Mouse (Mus musculus): ENCODE data around the gene Ints14.

Ints14 gene

DNA sequence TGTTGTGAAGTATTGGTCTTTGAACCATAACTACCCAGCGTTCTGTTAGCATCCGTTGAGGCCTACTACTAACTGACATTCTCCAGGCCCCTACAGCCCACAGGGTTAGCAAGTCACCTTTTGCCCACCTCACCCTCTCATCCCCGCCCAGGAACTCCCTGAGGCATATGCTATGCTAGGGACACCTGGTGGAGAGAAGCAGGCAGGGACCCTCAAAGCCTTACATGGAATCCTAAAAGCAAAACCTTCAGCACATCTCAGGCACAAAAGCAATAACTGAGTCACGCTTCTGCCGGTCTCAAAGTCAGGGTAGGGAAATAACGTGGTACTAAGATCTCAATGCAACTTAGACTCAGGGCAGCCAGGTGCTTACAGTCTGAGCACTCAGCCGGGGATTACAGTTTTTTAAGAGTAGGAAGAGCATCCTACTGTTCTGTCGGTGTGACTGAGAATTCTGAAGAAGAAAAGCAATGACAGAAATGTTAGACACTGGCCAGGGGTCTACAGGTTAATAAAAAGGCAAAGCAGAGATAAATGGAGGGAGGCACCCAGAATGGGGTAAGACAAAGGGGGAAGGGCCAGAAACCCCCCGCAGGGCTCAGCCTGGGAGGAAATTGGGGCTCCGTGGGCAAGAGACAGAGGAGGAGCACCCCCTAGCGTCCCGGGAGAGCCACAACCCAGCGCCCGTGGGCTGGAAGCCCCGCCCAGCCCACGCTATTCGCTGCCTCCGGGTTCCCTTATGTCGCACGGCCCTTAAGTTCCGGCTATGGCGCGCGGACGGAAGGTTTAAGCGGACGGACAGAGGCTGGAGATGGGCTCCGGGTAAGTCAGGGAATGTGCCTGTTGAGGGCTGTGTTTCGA lies at the start of gene Ints14:
TSS of gene Ints14 (plus strand) at position 789 of the 861 bp plus-strand sequence.
- peak; percentile 97 for DNase-seq (ENCODE audit: low spot score)

- no peak for DNase-seq (ENCODE audit: low spot score)
These were observed 47.3 kb upstream of the Ints14 start for GRCm38 (mm10) chr9:64913406-64913805.

DNA sequence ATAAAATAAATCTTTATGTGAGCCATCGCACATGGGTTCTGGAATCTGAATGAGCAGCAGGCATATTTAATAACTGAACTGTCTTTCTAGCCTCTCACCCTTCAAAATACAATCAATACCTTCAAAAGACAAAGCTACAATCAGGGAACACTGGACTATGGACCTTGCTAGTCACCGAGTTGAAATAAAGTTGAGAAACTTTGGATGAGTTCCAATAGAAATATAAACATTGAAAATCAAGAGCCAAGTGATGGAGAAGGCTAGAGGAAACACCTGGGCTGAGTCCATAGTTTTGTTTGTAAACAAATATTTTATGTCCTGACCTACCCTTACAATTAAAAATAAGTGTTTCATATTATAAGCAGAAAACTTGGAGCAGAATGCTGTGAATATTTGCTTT lies 46.7 kb upstream of the Ints14 start:
- no peak for DNase-seq (ENCODE audit: low spot score)

- DNase-seq (ENCODE audit: low spot score): no peak
These were observed 46.1 kb upstream of the Ints14 start for GRCm38 (mm10) chr9:64914629-64915028.

DNA sequence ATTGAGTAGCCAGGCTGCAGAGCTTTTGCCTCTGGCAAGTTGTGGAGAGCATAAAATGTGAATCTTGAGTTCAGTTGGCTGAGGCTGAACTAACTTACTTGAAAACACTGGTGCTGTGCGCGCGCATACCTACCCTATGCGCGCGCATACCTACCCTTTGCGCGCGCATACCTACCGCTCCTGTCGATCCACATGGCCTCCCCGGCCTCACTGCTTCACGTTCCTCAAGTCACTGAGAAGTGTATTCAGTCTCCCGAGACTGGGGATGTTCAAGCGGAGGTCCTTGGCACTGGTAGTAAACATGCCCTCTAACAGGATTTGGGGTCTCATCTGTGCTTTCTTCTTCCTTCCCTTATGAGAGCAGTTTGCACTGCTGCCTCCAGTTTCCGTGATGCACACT lies 42.1 kb upstream of the Ints14 start:
- peak; percentile 61 for DNase-seq (ENCODE audit: low spot score)

GRCm38 (mm10) chr9:64925771-64926170 lies 34.9 kb upstream of the Ints14 start:
- no peak for DNase-seq (ENCODE audit: low spot score)

DNA sequence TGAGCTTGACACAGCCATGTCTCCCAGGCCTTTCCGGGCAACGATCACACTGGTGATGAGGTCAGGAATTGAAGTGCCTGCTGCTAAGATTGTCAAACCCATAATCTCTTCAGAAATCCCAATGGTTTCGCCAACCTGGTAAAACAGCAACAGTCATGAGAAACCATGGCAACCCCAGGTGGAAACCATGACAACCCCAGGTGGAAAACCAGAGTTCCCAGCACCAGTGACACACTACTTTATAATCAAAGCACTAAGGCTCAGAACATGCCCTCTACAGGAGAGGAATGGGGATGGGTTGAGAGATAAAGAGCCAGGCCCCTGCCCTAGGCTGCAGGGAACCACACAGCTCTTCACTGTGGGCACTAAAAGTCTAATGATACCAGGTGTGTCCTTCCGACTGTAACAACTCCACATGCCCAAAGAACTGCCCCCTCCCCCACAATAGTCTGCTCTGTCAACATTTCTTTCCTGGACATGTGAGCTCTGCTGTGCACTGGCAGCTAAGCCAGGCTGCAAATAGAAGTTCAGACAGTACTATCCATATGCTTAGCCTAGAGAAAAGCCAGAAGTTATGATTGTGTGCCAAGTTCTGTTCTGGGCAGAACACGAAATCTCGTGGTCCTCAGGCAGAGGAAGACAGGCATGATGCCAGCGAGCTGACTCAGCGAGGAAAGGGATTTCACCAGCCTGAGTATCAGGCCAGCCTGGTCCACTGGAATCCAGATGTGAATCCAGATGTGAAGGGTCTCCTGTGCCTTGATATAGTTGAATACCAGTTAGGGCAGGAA lies 34.3 kb upstream of the Ints14 start:
- DNase-seq (ENCODE audit: low spot score): peak; percentile 60

DNA sequence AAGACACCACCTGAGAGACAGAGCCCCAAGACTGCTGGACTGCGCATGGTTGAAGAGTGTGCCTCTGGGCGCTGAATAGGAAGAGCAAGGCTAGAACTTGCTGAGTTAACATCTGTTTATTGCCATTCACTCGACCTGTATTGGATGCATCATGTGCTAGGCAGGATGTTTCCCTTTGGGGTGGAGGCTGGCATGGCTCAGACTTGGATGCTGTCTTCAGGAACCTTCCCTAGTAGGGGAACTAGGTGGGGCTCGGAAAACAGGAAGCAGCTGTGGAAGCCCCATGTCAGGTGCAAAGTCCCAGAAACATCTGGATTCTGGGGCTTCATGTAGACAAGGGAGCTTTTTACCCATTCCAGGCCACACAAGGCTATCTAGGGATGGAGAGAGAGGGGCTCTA lies 30.4 kb upstream of the Ints14 start:
- DNase-seq (ENCODE audit: low spot score): no peak

DNA sequence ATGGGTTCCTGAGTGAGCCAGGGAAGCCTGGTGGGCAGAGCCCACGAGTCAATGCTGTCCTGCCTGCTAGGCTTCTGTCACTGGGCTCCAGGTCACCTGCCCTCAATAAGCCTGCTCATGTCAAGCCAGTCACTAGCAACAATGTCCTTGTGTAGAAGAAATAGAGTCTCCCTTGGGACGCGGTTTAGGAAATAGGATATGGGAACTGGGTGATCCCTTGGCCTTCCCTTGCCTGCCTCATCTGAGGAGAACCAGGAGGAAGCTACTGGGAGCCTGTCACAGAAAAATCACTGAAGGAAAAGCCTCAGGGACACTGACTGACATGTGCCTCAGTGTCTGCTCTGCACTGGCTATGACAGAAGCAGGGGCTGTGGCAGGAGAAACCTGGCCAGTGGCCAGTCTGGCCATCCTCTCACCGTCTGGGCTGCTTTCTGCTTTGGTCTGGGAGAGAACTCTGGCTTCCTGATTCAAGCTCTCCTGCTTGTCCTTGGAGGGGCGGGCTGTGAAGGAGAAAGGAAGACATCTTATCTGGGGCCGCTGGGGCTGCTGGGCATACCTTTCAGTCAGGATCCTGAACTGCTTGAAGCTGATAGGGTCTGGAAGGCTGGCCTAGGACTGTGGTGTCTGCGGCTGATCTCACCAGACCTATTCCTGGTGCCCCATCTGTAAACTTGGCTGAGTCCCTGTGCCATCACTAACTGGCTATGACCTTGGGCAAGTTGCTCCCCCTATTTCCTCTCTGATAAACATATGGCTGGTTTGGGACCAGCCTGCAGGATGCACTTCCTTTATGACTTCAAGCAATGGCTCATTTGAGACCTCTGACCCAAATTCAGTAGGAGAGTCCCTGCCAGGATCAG lies 28.7 kb upstream of the Ints14 start:
- DNase-seq (ENCODE audit: low spot score): no peak

DNA sequence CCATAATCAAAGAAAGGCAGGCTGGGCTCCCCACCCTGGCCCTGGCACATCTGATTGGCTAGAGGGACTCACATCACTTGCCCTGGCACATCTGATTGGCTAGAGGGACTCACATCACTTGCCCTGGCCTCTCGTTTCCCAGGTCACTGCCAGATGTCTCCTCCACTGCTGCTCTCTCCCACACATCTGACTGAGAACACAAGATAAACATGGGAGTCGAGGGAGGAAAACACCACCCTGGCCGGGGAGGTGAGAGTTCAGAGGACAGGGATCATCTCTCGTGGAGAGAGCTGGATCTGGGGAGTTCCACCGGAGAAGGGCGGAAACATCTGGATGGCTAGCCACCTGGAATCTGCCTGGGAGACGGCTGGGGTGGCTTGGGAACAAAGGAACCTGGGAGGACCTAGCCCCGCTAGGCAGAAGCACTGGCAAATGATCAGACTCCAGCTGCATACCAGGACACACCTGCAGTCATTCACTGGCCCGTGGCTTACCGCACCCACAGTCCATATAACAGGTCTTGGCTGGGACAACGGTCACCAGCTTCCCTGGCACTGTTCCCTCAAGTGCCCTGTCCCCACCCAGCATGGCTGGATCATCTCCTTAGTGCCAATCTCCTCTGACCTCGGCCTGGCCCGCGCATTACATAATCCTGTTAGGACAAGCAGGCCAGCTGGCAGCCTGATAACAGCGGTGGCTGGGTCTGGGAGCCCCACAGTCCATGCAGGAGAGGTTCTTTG lies 26.5 kb upstream of the Ints14 start:
- peak; percentile 71 for DNase-seq (ENCODE audit: low spot score)

GRCm38 (mm10) chr9:64936508-64936907 lies 24.2 kb upstream of the Ints14 start:
- DNase-seq (ENCODE audit: low spot score): peak; percentile 76

DNA sequence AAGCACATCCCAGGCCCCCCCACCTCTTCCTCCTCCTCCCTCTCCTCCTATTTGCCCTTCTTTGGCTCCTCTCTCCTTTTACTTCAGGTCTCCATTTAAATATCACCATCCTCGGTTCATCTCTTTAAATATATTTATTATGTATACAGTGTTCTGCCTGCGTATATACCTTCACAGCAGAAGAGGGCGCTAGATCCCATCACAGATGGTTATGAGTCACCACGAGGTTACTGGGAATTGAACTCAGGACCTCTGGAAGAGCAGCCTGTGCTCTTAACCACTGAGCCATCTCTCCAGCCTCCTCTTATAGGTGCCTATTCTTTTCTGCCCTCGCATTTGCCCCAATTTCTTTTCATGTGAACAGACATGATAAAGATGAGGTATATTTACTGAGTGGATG lies 23.2 kb upstream of the Ints14 start:
- DNase-seq (ENCODE audit: low spot score): no peak

- no peak for DNase-seq (ENCODE audit: low spot score)
These were observed 22.2 kb upstream of the Ints14 start for GRCm38 (mm10) chr9:64938535-64938934.

DNA sequence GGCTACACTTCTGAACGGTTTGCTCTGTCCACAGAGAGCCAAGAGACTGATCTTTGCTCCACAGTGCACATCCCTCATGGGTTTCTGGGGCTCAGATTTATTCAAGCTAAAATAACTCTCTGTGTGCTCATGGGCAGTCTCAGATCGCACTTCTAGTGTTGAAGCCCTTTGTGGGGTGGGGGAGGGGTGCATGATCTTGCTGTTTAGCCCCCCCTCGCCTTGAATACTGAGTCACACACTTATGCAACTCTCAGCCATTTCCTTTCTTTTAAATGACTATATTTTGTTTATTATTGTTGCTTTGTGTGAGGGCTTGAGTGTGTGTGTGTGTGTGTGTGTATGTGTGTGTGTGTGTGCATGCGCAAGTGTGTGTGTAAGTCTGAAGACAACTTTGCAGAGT lies 21.4 kb upstream of the Ints14 start:
- DNase-seq (ENCODE audit: low spot score): no peak

DNA sequence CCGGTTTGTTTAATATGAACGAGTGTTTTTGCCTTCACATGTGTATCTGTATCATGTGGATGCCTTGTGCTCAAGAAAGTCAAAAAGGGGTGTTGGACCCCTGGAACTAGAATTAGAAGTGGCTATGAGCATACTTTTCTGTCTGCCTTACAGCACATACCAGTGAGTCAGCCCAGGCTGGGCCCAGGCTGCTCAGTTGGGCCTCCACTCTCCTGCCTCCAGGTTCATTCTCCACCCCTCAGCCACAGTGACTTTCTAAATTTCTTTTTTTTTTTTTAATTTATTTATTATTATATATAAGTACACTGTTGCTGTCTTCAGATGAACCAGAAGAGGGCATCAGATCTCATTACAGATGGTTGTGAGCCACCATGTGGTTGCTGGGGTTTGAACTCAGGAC lies 20.9 kb upstream of the Ints14 start:
- no peak for DNase-seq (ENCODE audit: low spot score)

DNA sequence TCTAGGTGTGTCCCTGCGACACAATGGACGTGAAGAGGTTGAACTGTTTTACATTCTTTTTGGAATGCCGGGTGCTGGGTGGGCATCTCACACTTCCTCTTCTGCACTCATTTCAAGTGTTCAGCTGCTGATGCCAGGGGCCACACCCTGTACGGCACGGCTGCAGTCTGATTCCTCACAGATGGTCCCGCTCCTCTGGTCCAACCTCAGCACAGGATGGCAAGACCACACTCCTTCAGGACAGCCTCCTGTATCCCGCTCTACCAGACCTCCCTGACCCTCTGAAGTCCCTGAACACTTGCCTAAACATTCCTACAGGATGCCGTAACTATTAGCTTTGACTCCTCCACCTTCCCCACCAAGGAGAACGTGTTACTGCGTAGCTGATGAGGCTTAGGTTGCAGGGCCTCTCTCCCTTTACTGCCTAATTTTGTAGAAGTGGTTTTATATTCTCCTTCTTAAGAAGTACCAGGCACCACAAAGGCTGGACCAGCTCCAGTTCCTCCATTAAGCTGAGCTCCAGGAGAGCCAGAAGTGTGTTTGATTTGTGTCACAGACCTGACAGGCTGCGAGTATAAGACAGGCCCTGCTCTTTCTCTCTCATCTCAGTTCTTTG lies 19.9 kb upstream of the Ints14 start:
- no peak for DNase-seq (ENCODE audit: low spot score)

GRCm38 (mm10) chr9:64941650-64942049 lies 19.1 kb upstream of the Ints14 start:
- DNase-seq (ENCODE audit: low spot score): no peak

- DNase-seq (ENCODE audit: low spot score): no peak
These were observed 16.7 kb upstream of the Ints14 start for GRCm38 (mm10) chr9:64943997-64944396.

GRCm38 (mm10) chr9:64947483-64948095 lies 13.1 kb upstream of the Ints14 start:
- no peak for DNase-seq (ENCODE audit: low spot score)

DNA sequence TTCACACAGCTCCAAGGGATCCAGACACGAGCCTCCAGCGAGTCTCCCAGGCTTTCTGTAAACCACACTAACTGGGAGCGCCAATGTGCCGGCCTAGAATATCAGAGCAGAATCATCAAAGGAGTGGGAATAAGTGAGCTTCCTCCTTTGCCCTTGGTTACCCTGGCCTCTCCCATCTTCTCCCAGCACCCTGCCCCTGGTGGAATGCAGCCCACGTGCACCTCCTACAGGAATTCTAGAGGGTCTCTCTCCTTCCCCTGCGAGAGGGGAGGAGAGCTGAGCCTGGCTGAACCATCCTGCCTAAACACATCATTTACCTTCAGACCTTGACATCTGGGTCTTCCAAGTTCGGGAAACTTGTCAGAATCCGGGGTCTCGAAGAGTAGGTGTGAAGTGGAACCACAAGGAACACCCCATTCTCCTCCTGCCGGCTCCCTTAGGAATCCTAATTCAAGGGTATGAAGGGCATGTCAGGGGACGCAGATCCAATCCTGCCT lies 9.5 kb upstream of the Ints14 start, which contains the start of gene Slc24a1:
TSS of gene Slc24a1 (minus strand) at position 447 of the 497 bp plus-strand sequence.
- no peak for DNase-seq (ENCODE audit: low spot score)

Measured in testis, postnatal 10 days (tissue).